Mouse (Mus musculus) hindbrain, embryonic 16.5 days (tissue): ENCODE results near the gene Rnf40. TPM values are rescaled to one million over a fixed set of nuclear protein-coding genes. Genes with fewer than 3 reads are reported as not detected.
A peak's percentile ranks its signal among the peaks of the same experiment; 100 is the strongest.

Experiments used
- ATAC-seq: fragments of 200-750 bp; cut with Nextera tagmentation; 2 replicates; pipeline ENCODE4 v1.8.0; 2017; ENCODE audit warnings: moderate TSS enrichment, moderate library complexity
- H3K27ac ChIP-seq: fragments of 300-500 bp; sonication (generic); 2 replicates; pipeline ENCODE4 v1.5.1; 2014; ENCODE audit warnings: low read depth, mild to moderate bottlenecking, control low read depth, low read length, moderate library complexity
- H3K27me3 ChIP-seq: fragments of 300-500 bp; sonication (generic); replicated peaks from 2 replicates; pipeline ENCODE4 v1.6.1; 2014; ENCODE audit warnings: low read length; ENCODE audit not compliant: control insufficient read depth, insufficient read depth
- H3K36me3 ChIP-seq: fragments of 300-500 bp; sonication (generic); 2 replicates; pipeline ENCODE4 v1.6.1; 2014; ENCODE audit warnings: mild to moderate bottlenecking, low read length, moderate library complexity, mixed read lengths; ENCODE audit not compliant: control insufficient read depth, insufficient read depth
- H3K4me1 ChIP-seq: fragments of 300-500 bp; sonication (generic); 2 replicates; pipeline ENCODE4 v1.6.1; 2014; ENCODE audit warnings: low read depth, low read length; ENCODE audit not compliant: control insufficient read depth, insufficient read depth
- H3K4me2 ChIP-seq: fragments of 300-500 bp; sonication (generic); 2 replicates; pipeline ENCODE4 v1.6.1; 2014; ENCODE audit warnings: mild to moderate bottlenecking, low read length, control low read depth, moderate library complexity
- H3K4me3 ChIP-seq: fragments of 300-500 bp; sonication (generic); 2 replicates; pipeline ENCODE4 v1.5.1; 2014; ENCODE audit warnings: mild to moderate bottlenecking, low read length, control low read depth, moderate library complexity
- H3K9ac ChIP-seq: fragments of 300-500 bp; sonication (generic); 2 replicates; pipeline ENCODE4 v1.6.1; 2014; ENCODE audit warnings: low read depth, mild to moderate bottlenecking, control low read depth, low read length, moderate library complexity
- H3K9me3 ChIP-seq: fragments of 300-500 bp; sonication (generic); 2 replicates; pipeline ENCODE4 v1.6.1; 2014; ENCODE audit warnings: mild to moderate bottlenecking, low read length, moderate library complexity; ENCODE audit not compliant: control insufficient read depth
- WGBS: fragments of 180-500 bp; shearing (Covaris S2); extraction: QIAGEN DNeasy Blood & Tissue Kit; methylation state at CpG from one replicate; pipeline ENCODE4 v1.1.7; 2014; 5-methylcytosine and 5-hydroxymethylcytosine counted together
- polyA plus RNA-seq: library from polyadenylated mRNA; unstranded; fragments of >200 nt; fragmentation: Nextera tagmentation; extraction: Ambion mirVana; gene quantifications from 2 replicates; pipeline ENCODE4 v1.2.1, GENCODE M21; 2015

Gene Rnf40
- polyA plus RNA-seq, 1 experiment from 2014 or later: 38.0 TPM

DNA sequence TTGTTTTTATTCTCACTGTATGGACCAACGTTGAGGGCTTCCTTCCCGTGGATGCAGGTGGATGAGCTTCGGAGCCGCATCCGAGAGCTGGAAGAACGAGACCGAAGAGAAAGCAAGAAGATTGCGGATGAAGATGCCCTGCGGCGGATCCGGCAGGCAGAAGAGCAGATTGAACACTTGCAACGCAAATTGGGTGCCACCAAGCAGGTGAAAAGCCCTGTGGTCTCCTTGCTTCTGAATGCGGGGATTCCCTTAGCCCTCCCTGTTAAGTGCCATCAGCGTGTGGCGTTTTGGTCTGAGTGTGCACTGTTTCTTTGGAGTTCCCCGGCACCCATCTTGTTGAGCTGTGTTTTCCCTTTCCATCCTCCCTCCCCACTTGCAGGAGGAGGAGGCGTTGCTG lies 8.2 kb downstream of the Rnf40 start:
- H3K9me3 ChIP-seq: no peaks in the 10 kb centered on the region
- H3K27me3 ChIP-seq: no peaks in the 10 kb centered on the region
- H3K4me1 ChIP-seq: no peaks in the 10 kb centered on the region
- WGBS: 98% methylated on average over 17 of the region's 17 CpGs
- H3K4me3 ChIP-seq: no peak overlapping the region
- no peak overlapping the region for H3K4me2 ChIP-seq
- no peak overlapping the region for H3K9ac ChIP-seq
- ATAC-seq: no peak
- H3K36me3 ChIP-seq: peaks cover 76% of the 10 kb centered on the region
- H3K27ac ChIP-seq: no peak overlapping the region

DNA sequence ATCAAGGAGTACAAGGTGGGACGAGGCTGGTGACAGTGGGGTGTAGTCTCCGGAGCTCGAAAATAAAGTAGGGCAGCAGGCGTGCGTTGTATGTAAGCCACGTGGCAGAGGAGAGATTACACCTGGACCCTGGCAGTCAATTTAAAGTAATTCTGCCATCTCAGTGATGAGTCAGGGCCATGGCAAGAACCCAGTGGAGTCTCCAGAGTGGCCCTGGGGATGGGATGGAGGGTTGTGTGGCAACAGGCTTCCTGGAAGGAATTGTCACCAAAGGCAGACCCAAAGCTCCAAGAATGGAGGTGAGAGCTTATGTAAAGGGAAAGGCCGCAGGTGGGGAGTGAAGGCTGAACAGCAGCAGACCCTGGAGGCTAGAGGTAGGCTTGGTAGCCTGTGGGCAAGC lies 12.0 kb downstream of the Rnf40 start:
- Histone ChIP-seq H3K36me3 (peaks cover 59% of the 10 kb centered on the region), H3K27ac (no peak overlapping the region), H3K9ac (no peak overlapping the region), H3K4me3 (no peak overlapping the region), H3K27me3 (no peaks in the 10 kb centered on the region), H3K9me3 (no peaks in the 10 kb centered on the region), H3K4me1 (no peaks in the 10 kb centered on the region), H3K4me2 (no peak overlapping the region)
- ATAC-seq: no peak
- 91% methylated on average over 7 of the region's 7 CpGs for WGBS

DNA sequence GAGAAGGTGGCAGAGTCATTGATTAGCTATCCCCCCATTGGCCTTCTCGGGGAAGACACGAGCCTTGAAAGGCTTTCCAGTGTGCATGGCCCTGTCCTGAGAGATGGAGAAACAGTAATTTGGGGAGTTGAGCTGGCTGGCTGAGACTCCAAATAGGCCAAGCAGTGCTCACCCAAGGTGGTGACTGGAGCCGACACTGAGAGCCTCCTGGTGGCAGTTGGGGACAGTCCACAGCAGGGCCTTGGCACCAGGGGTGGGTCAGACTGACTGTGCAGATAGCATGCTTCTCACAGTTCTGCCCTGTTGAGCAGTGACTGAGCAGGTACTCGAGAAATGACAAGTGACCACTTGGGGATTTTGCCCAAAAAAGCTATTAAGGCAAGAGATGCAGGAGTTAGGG lies 13.2 kb downstream of the Rnf40 start:
- peaks cover 48% of the 10 kb centered on the region for H3K36me3 ChIP-seq
- ATAC-seq: no peak

DNA sequence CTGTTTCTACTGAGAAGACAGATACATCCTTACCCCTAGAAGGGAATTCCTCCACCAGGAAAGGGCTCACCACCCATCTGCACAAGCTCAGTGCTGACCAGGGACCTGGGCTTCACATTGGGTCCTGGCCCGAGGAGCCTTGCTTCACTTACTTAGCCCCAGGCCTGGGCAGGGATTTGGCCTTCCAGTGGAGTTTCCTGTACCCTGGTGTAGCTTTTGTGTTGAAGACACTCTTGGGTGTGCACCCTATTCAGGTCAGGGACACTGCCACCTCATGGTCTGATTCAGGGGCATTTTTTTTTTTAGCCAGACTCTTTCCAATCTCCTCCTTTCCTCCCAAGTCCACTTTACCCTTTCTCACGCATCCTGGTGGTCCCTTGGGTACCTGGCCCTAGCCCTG lies 14.3 kb downstream of the Rnf40 start:
- Histone ChIP-seq H3K9ac (no peak overlapping the region), H3K27ac (no peak overlapping the region), H3K4me3 (no peak overlapping the region), H3K27me3 (no peaks in the 10 kb centered on the region), H3K36me3 (peaks cover 39% of the 10 kb centered on the region), H3K4me2 (no peak overlapping the region), H3K4me1 (no peaks in the 10 kb centered on the region), H3K9me3 (no peaks in the 10 kb centered on the region)
- ATAC-seq: no peak
- 91% methylated on average over 2 of the region's 2 CpGs for WGBS

More for the DNA sequence above, 13.2 kb downstream of the Rnf40 start:
- no peak overlapping the region for H3K4me3 ChIP-seq
- 79% methylated on average over 4 of the region's 4 CpGs for WGBS
- H3K27ac ChIP-seq: no peak overlapping the region
- no peaks in the 10 kb centered on the region for H3K27me3 ChIP-seq
- H3K9me3 ChIP-seq: no peaks in the 10 kb centered on the region
- no peak overlapping the region for H3K4me2 ChIP-seq
- H3K4me1 ChIP-seq: no peaks in the 10 kb centered on the region
- no peak overlapping the region for H3K9ac ChIP-seq

DNA sequence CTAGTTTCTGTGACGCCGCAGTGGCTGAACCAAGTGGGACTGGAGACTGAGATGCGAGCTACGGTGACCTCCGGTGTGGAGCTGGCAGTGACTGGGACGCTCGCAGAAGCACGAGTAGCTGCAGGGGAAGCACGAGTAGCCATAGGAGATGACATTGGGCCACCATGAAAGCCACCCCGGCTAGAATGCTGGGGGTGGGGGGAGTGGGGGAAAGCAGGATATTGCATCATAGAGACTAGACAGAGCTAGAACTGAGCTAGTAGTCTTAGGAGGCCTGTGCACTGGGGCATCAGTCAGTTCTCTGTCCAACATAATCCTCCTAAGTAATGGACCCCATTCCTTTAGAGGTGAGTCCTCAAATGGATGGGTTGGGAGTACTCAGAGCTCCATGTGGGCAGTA lies 15.7 kb downstream of the Rnf40 start:
- Histone ChIP-seq H3K9me3 (no peaks in the 10 kb centered on the region), H3K36me3 (peaks cover 39% of the 10 kb centered on the region), H3K27ac (no peak overlapping the region), H3K4me1 (no peaks in the 10 kb centered on the region), H3K4me2 (no peak overlapping the region), H3K4me3 (no peak overlapping the region), H3K27me3 (no peaks in the 10 kb centered on the region), H3K9ac (no peak overlapping the region)
- WGBS: 92% methylated on average over 10 of the region's 10 CpGs
- no peak for ATAC-seq

DNA sequence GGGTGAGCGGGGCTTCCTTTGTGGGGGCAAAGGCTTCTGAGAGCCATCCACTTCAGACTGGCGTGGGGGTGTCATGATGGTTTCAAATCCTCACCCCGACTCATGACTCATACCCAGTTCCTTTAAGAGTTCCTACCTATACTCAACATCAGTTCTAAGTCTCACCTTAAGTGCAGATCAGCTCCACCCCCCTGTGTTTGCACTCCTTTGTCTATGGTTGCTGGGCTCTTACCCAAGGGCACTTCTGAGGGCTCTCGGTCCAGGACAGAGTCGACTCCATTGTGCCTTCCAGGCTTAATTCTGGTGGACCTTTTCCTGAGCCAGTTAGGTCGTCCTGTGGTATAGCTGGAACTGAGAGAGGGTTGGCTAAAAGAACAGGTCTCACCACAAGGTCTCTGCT lies 18.6 kb downstream of the Rnf40 start:
- Histone ChIP-seq H3K27ac (no peak overlapping the region), H3K36me3 (peaks cover 50% of the 10 kb centered on the region), H3K4me3 (no peak overlapping the region), H3K9ac (no peak overlapping the region), H3K4me1 (no peaks in the 10 kb centered on the region), H3K27me3 (no peaks in the 10 kb centered on the region), H3K9me3 (no peaks in the 10 kb centered on the region), H3K4me2 (no peak overlapping the region)
- no peak for ATAC-seq
- 81% methylated on average over 6 of the region's 6 CpGs for WGBS

DNA sequence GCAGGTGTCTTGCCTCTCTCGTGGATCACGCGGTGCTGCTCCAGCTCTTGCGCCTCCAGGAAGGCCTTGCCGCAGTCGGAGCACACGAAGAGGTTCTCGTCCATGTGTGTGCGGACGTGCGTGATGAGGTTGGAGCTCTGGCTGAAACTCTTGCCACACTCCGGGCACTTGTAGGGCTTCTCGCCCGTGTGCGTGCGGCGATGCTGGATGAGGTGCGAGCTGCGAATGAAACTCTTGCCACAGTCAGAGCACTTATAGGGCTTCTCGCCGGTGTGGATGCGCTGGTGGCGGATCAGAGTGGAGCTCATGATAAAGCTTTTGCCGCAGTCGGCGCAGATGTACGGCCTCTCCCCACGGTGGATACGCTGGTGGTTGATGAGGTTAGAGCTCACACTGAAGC lies 22.4 kb downstream of the Rnf40 start:
- Histone ChIP-seq H3K9me3 (no peaks in the 10 kb centered on the region), H3K4me2 (no peak overlapping the region), H3K27ac (no peak overlapping the region), H3K4me1 (peaks cover 9% of the 10 kb centered on the region), H3K9ac (no peak overlapping the region), H3K4me3 (no peak overlapping the region), H3K27me3 (no peaks in the 10 kb centered on the region), H3K36me3 (peaks cover 37% of the 10 kb centered on the region)
- WGBS: 97% methylated on average over 29 of the region's 29 CpGs
- ATAC-seq: no peak

DNA sequence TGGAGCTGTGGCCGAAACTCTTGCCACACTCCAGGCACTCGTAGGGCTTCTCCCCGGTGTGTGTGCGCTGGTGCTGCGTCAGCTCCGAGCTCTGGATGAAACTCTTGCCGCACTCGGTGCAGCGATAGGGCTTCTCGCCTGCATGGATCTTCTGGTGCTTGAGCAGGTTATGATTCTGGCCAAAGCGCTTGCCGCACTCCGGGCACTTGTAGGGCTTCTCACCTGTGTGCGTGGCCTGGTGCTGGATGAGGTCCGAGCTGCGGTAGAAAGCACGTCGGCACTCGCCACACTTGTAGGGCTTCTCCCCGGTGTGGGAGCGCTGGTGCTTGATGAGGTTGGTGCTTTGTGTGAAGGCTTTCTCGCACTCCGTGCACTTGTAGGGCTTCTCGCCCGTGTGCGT lies 23.0 kb downstream of the Rnf40 start:
- Histone ChIP-seq H3K36me3 (peaks cover 37% of the 10 kb centered on the region), H3K4me1 (peaks cover 13% of the 10 kb centered on the region), H3K9ac (no peak overlapping the region), H3K27me3 (no peaks in the 10 kb centered on the region), H3K4me3 (no peak overlapping the region), H3K27ac (no peak overlapping the region), H3K9me3 (no peaks in the 10 kb centered on the region), H3K4me2 (no peak overlapping the region)
- WGBS: 95% methylated on average over 26 of the region's 26 CpGs
- no peak for ATAC-seq

DNA sequence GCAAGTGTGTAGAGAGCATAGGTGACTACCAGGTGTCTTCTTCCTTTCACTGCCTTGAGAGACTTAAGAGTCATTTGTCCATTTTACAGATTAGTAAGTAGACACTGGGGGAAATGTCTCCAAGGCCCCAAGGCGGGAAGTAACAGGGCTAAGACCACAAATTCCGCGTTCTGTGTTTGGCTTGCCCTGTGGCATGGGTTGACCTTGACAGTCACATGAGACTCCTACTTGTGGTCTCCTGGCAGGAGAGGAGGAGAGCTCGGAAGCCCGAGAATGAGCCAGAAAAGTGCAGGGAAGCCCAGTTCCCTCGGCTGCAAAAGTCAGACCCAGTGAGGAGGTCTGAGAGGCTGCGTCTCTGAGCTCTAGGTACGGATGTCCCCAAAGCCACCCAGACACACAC lies 24.9 kb downstream of the Rnf40 start:
- peaks cover 14% of the 10 kb centered on the region for H3K4me1 ChIP-seq
- peaks cover 30% of the 10 kb centered on the region for H3K36me3 ChIP-seq
- no peaks in the 10 kb centered on the region for H3K27me3 ChIP-seq
- no peak overlapping the region for H3K9ac ChIP-seq
- H3K27ac ChIP-seq: no peak overlapping the region
- no peak overlapping the region; the same call in 1 of the 2 replicates for H3K4me3 ChIP-seq
- H3K4me2 ChIP-seq: peak overlapping the region; percentile 91
- H3K9me3 ChIP-seq: no peaks in the 10 kb centered on the region
- WGBS: 88% methylated on average over 8 of the region's 8 CpGs
- no peak for ATAC-seq

DNA sequence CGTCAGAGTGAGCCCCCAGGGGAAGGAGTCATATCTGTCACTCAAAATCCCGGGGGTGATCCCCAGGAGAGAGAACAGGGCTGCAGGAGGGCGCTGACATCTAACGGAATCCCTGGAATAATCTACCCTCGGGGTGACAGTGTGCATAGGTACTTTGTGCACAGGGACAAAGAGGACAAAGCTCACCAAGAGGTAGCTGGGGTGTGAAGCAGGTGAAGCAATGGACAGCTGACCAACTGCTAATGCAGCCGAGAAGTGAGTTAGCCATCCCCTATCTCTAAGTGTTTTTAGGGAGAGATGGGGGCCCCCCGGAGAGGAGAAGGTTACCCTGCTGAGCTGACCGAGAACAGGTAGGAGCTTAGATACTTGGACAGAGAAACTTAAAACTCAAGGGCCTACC lies 25.5 kb downstream of the Rnf40 start:
- no peaks in the 10 kb centered on the region for H3K27me3 ChIP-seq
- H3K4me3 ChIP-seq: peak overlapping the region; percentile 100
- H3K4me1 ChIP-seq: peaks cover 14% of the 10 kb centered on the region
- no peak for ATAC-seq
- peak overlapping the region; percentile 87; the same call in 1 of the 2 replicates for H3K27ac ChIP-seq
- peak overlapping the region; percentile 91 for H3K4me2 ChIP-seq
- WGBS: 15% methylated on average over 8 of the region's 8 CpGs
- H3K9ac ChIP-seq: peak overlapping the region; percentile 94
- peaks cover 30% of the 10 kb centered on the region for H3K36me3 ChIP-seq
- no peaks in the 10 kb centered on the region for H3K9me3 ChIP-seq
